Mouse (Mus musculus): ENCODE results near the gene Slitrk4. TPM values are rescaled to one million over a fixed set of nuclear protein-coding genes. Genes with fewer than 3 reads are reported as not detected.

Slitrk4 gene
- 2.5 and 3.8 TPM in 2 replicates for polyA plus RNA-seq (2014; fragmentation: Nextera tagmentation; extraction: Ambion mirVana)

GRCm38 (mm10) chrX:64276290-64277125 lies at the start of gene Slitrk4:
TSS of gene Slitrk4 (minus strand) at chrX:64276996.
- H3K9me3 ChIP-seq (ENCODE audit: control insufficient read depth, low read length): no peaks in the 10 kb centered on the region
- H3K4me2 ChIP-seq (ENCODE audit: low read depth): peak within 1 kb of the TSS; percentile 63
- peak within 1 kb of the TSS; percentile 42 for H3K4me3 ChIP-seq (ENCODE audit: low read depth, low read length)
- H3K36me3 ChIP-seq (ENCODE audit: control insufficient read depth, insufficient read depth, low read length): no peaks in the 10 kb centered on the region
- ATAC-seq (ENCODE audit: insufficient read depth, low FRiP score, low TSS enrichment): peak; percentile 81
- peak; percentile 42 for DNase-seq (ENCODE audit: low spot score)
- WGBS: 11% methylated on average over 40 of the region's 54 CpGs
- no peaks in the 10 kb centered on the region for H3K4me1 ChIP-seq (ENCODE audit: control insufficient read depth, insufficient read depth, low read length)
- H3K27ac ChIP-seq (ENCODE audit: low read depth, low read length): no peak within 1 kb of the TSS
- no peaks in the 10 kb centered on the region for H3K27me3 ChIP-seq (ENCODE audit: control insufficient read depth, insufficient read depth, low read length)
- H3K9ac ChIP-seq (ENCODE audit: low read length): peak within 1 kb of the TSS; percentile 42

GRCm38 (mm10) chrX:64319501-64319900 lies 42.7 kb upstream of the Slitrk4 start:
- no peaks in the 10 kb centered on the region for H3K9me3 ChIP-seq (ENCODE audit: control insufficient read depth, low read length)
- H3K9ac ChIP-seq (ENCODE audit: low read length): no peak overlapping the region
- DNase-seq (ENCODE audit: low spot score) (no peak), ATAC-seq (ENCODE audit: insufficient read depth, low FRiP score, low TSS enrichment) (no peak)
- no peak overlapping the region for H3K4me2 ChIP-seq (ENCODE audit: low read depth)
- no peak overlapping the region for H3K27ac ChIP-seq (ENCODE audit: low read depth, low read length)
- no peaks in the 10 kb centered on the region for H3K36me3 ChIP-seq (ENCODE audit: control insufficient read depth, insufficient read depth, low read length)
- no peaks in the 10 kb centered on the region for H3K27me3 ChIP-seq (ENCODE audit: control insufficient read depth, insufficient read depth, low read length)
- H3K4me3 ChIP-seq (ENCODE audit: low read depth, low read length): no peak overlapping the region
- WGBS: 82% methylated on average over 2 of the region's 2 CpGs
- H3K4me1 ChIP-seq (ENCODE audit: control insufficient read depth, insufficient read depth, low read length): no peaks in the 10 kb centered on the region

- 21% methylated on average over 6 of the region's 6 CpGs for WGBS
- H3K9me3 ChIP-seq (ENCODE audit: control insufficient read depth, low read length): no peaks in the 10 kb centered on the region
- no peaks in the 10 kb centered on the region for H3K27me3 ChIP-seq (ENCODE audit: control insufficient read depth, insufficient read depth, low read length)
- H3K36me3 ChIP-seq (ENCODE audit: control insufficient read depth, insufficient read depth, low read length): no peaks in the 10 kb centered on the region
- H3K9ac ChIP-seq (ENCODE audit: low read length): no peak overlapping the region
- H3K4me3 ChIP-seq (ENCODE audit: low read depth, low read length): no peak overlapping the region
- no peak overlapping the region for H3K27ac ChIP-seq (ENCODE audit: low read depth, low read length)
- peak; percentile 15 for DNase-seq (ENCODE audit: low spot score)
- no peaks in the 10 kb centered on the region for H3K4me1 ChIP-seq (ENCODE audit: control insufficient read depth, insufficient read depth, low read length)
- no peak for ATAC-seq (ENCODE audit: insufficient read depth, low FRiP score, low TSS enrichment)
- peak overlapping the region; percentile 63 for H3K4me2 ChIP-seq (ENCODE audit: low read depth)
Observed at GRCm38 (mm10) chrX:64277991-64278301, 1.1 kb upstream of the Slitrk4 start.

DNA sequence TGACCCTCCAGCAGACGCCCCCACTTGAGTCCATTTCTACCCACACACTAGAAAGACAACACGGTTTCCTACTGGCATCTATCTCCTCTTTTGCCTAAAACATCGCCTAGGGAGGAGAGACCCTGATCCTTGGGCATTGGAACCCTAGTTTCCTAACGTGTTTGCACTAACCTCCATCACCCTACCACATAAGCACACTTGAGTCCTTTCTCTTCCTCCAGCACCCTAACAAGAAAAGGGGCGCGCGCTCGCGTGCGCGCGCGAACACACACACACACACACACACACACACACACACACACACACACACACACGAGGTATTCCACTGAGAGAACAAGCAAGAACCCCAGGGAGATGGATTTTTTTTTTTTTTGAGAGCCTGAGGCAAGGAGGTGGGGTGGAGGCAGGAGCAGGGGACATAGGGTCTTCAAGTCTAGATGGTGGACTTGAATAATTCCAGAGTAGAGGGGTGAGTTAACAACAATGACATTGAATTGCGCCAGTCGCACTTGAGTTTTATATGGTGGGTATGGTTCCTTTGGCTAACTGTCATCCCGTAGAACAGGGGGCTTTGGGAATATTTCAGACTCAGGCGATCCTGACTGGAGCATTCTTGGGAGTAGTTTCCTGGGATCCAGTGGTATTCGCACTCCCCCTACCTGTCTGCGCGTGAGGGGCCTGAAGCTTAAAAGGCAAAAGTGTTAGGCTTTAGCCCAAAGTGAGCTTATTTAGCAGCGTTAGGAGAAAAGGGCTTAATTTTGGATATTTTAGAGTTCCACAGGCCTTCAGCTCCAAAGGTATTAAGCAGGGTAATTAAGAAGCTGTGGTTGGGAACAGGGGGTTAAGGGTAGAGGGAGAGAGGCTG lies 562 bp upstream of the Slitrk4 start:
- ATAC-seq (ENCODE audit: insufficient read depth, low FRiP score, low TSS enrichment) (peak; percentile 26; the same call in 1 of the 2 replicates), DNase-seq (ENCODE audit: low spot score) (peak; percentile 32)
- Histone ChIP-seq H3K4me2 (ENCODE audit: low read depth) (peak overlapping the region; percentile 63), H3K9ac (ENCODE audit: low read length) (no peak overlapping the region), H3K27ac (ENCODE audit: low read depth, low read length) (no peak overlapping the region), H3K4me1 (ENCODE audit: control insufficient read depth, insufficient read depth, low read length) (no peaks in the 10 kb centered on the region), H3K27me3 (ENCODE audit: control insufficient read depth, insufficient read depth, low read length) (no peaks in the 10 kb centered on the region), H3K4me3 (ENCODE audit: low read depth, low read length) (peak overlapping the region; percentile 42), H3K9me3 (ENCODE audit: control insufficient read depth, low read length) (no peaks in the 10 kb centered on the region), H3K36me3 (ENCODE audit: control insufficient read depth, insufficient read depth, low read length) (no peaks in the 10 kb centered on the region)
- 21% methylated on average over 20 of the region's 22 CpGs for WGBS

- H3K4me2 ChIP-seq (ENCODE audit: low read depth): peak overlapping the region; percentile 63
- 6% methylated on average over 36 of the region's 41 CpGs for whole genome bisulfite sequencing
- ATAC-seq (ENCODE audit: insufficient read depth, low FRiP score, low TSS enrichment): peak; percentile 69
- peak overlapping the region; percentile 42; the same call in 1 of the 2 replicates for H3K9ac ChIP-seq (ENCODE audit: low read length)
- H3K27ac ChIP-seq (ENCODE audit: low read depth, low read length): no peak overlapping the region
- no peaks in the 10 kb centered on the region for H3K4me1 ChIP-seq (ENCODE audit: control insufficient read depth, insufficient read depth, low read length)
- DNase-seq (ENCODE audit: low spot score): peak; percentile 22
- H3K9me3 ChIP-seq (ENCODE audit: control insufficient read depth, low read length): no peaks in the 10 kb centered on the region
- H3K4me3 ChIP-seq (ENCODE audit: low read depth, low read length): peak overlapping the region; percentile 42
- no peaks in the 10 kb centered on the region for H3K36me3 ChIP-seq (ENCODE audit: control insufficient read depth, insufficient read depth, low read length)
- H3K27me3 ChIP-seq (ENCODE audit: control insufficient read depth, insufficient read depth, low read length): no peaks in the 10 kb centered on the region
Observed at GRCm38 (mm10) chrX:64275501-64276289, 1.1 kb downstream of the Slitrk4 start.

DNA sequence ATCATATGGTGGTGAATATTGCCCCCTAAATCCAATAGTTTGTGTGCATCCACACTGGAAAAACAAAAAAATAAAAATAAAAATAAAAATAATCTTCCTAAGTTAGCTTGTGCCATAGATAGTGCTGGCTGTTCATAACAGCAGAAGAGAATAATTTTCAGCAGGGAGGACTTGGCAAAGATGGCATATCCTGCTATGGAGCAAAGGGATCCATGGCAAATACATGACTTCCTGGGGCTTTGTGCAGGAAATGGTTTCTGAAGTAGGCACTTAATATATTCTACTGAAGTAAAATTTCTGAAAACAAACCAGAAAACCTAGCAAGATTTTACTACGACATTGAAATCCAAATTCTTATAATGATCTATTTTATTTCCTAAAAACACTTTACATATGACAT lies 13.3 kb downstream of the Slitrk4 start:
- H3K4me1 ChIP-seq (ENCODE audit: control insufficient read depth, insufficient read depth, low read length): no peaks in the 10 kb centered on the region
- no peaks in the 10 kb centered on the region for H3K9me3 ChIP-seq (ENCODE audit: control insufficient read depth, low read length)
- no peaks in the 10 kb centered on the region for H3K27me3 ChIP-seq (ENCODE audit: control insufficient read depth, insufficient read depth, low read length)
- 89% methylated on average over 1 of the region's 1 CpGs for WGBS
- H3K4me3 ChIP-seq (ENCODE audit: low read depth, low read length): no peak overlapping the region
- no peak overlapping the region for H3K27ac ChIP-seq (ENCODE audit: low read depth, low read length)
- no peak overlapping the region for H3K4me2 ChIP-seq (ENCODE audit: low read depth)
- H3K9ac ChIP-seq (ENCODE audit: low read length): no peak overlapping the region
- DNase-seq (ENCODE audit: low spot score) (no peak), ATAC-seq (ENCODE audit: insufficient read depth, low FRiP score, low TSS enrichment) (no peak)
- no peaks in the 10 kb centered on the region for H3K36me3 ChIP-seq (ENCODE audit: control insufficient read depth, insufficient read depth, low read length)

Other genes starting within 250 kb of the Slitrk4 start
- not detected in 2 replicates for gene Gm6760, start 124.8 kb downstream of the Slitrk4 start, polyA plus RNA-seq (2014; fragmentation: Nextera tagmentation; extraction: Ambion mirVana)
- gene 3830417A13Rik, start 103.4 kb downstream of the Slitrk4 start, polyA plus RNA-seq (2014; fragmentation: Nextera tagmentation; extraction: Ambion mirVana): 0.13 and 0.15 TPM in 2 replicates